Mouse (Mus musculus): ENCODE measurements around the gene Acot8. TPM values are rescaled to one million over a fixed set of nuclear protein-coding genes. Genes with fewer than 3 reads are reported as not detected.
A peak's percentile ranks its signal among the peaks of the same experiment; 100 is the strongest.

Gene Acot8
- polyA plus RNA-seq, 1 experiment from 2014 or later: 19.6 TPM

GRCm38 (mm10) chr2:164831029-164831428 is 26.3 kb upstream of the Acot8 start:
- Histone ChIP-seq H3K27me3 (ENCODE audit: control insufficient read depth, insufficient read depth, low read depth, low read length) (no peaks in the 10 kb centered on the region), H3K9ac (ENCODE audit: low read depth, low read length) (no peak overlapping the region), H3K4me3 (ENCODE audit: low read depth, low read length) (no peak overlapping the region), H3K27ac (ENCODE audit: low read length) (no peak overlapping the region), H3K4me2 (ENCODE audit: low read length) (no peak overlapping the region), H3K9me3 (replicated peaks; ENCODE audit: control insufficient read depth, low read length, poor library complexity, severe bottlenecking) (no peaks in the 10 kb centered on the region), H3K4me1 (ENCODE audit: control insufficient read depth, insufficient read depth, low read length) (peaks cover 13% of the 10 kb centered on the region), H3K36me3 (ENCODE audit: control insufficient read depth, insufficient read depth, low read length) (peaks cover 9% of the 10 kb centered on the region; the same call in 1 of the 2 replicates)
- 86% methylated on average over 10 of the region's 10 CpGs for WGBS
- no peak for ATAC-seq

GRCm38 (mm10) chr2:164829090-164829489 is 24.4 kb upstream of the Acot8 start:
- Histone ChIP-seq H3K4me1 (ENCODE audit: control insufficient read depth, insufficient read depth, low read length) (peaks cover 4% of the 10 kb centered on the region), H3K27ac (ENCODE audit: low read length) (no peak overlapping the region), H3K4me3 (ENCODE audit: low read depth, low read length) (no peak overlapping the region), H3K27me3 (ENCODE audit: control insufficient read depth, insufficient read depth, low read depth, low read length) (no peaks in the 10 kb centered on the region), H3K36me3 (ENCODE audit: control insufficient read depth, insufficient read depth, low read length) (peaks cover 23% of the 10 kb centered on the region), H3K9me3 (replicated peaks; ENCODE audit: control insufficient read depth, low read length, poor library complexity, severe bottlenecking) (no peaks in the 10 kb centered on the region), H3K9ac (ENCODE audit: low read depth, low read length) (no peak overlapping the region), H3K4me2 (ENCODE audit: low read length) (no peak overlapping the region)
- 100% methylated on average over 1 of the region's 1 CpGs for WGBS
- ATAC-seq: no peak

GRCm38 (mm10) chr2:164828437-164828836 is 23.8 kb upstream of the Acot8 start, which contains the start of gene Spata25:
Spata25 (minus strand) TSS chr2:164828537.
- no peak within 1 kb of the TSS for H3K27ac ChIP-seq (ENCODE audit: low read length)
- H3K4me1 ChIP-seq (ENCODE audit: control insufficient read depth, insufficient read depth, low read length): peaks cover 8% of the 10 kb centered on the region
- H3K9me3 ChIP-seq (replicated peaks; ENCODE audit: control insufficient read depth, low read length, poor library complexity, severe bottlenecking): no peaks in the 10 kb centered on the region
- H3K36me3 ChIP-seq (ENCODE audit: control insufficient read depth, insufficient read depth, low read length): peaks cover 23% of the 10 kb centered on the region
- 84% methylated on average over 6 of the region's 6 CpGs for WGBS
- H3K4me3 ChIP-seq (ENCODE audit: low read depth, low read length): no peak within 1 kb of the TSS
- no peak for ATAC-seq
- no peak within 1 kb of the TSS for H3K4me2 ChIP-seq (ENCODE audit: low read length)
- H3K9ac ChIP-seq (ENCODE audit: low read depth, low read length): no peak within 1 kb of the TSS
- H3K27me3 ChIP-seq (ENCODE audit: control insufficient read depth, insufficient read depth, low read depth, low read length): no peaks in the 10 kb centered on the region

- WGBS: 94% methylated on average over 16 of the region's 16 CpGs
- Histone ChIP-seq H3K36me3 (ENCODE audit: control insufficient read depth, insufficient read depth, low read length) (peaks cover 23% of the 10 kb centered on the region), H3K4me2 (ENCODE audit: low read length) (no peak overlapping the region), H3K4me3 (ENCODE audit: low read depth, low read length) (no peak overlapping the region), H3K4me1 (ENCODE audit: control insufficient read depth, insufficient read depth, low read length) (peaks cover 10% of the 10 kb centered on the region), H3K9me3 (replicated peaks; ENCODE audit: control insufficient read depth, low read length, poor library complexity, severe bottlenecking) (no peaks in the 10 kb centered on the region), H3K27ac (ENCODE audit: low read length) (no peak overlapping the region), H3K9ac (ENCODE audit: low read depth, low read length) (no peak overlapping the region), H3K27me3 (ENCODE audit: control insufficient read depth, insufficient read depth, low read depth, low read length) (no peaks in the 10 kb centered on the region)
- no peak for ATAC-seq
These were observed 22.6 kb upstream of the Acot8 start for GRCm38 (mm10) chr2:164827146-164827850.

- Histone ChIP-seq H3K36me3 (ENCODE audit: control insufficient read depth, insufficient read depth, low read length) (peaks cover 32% of the 10 kb centered on the region), H3K9me3 (replicated peaks; ENCODE audit: control insufficient read depth, low read length, poor library complexity, severe bottlenecking) (no peaks in the 10 kb centered on the region)
- WGBS: 94% methylated on average over 17 of the region's 17 CpGs
These were observed 20.8 kb upstream of the Acot8 start for GRCm38 (mm10) chr2:164825521-164825920.

GRCm38 (mm10) chr2:164823969-164824368 is 19.3 kb upstream of the Acot8 start:
- Histone ChIP-seq H3K36me3 (ENCODE audit: control insufficient read depth, insufficient read depth, low read length) (peaks cover 32% of the 10 kb centered on the region), H3K4me1 (ENCODE audit: control insufficient read depth, insufficient read depth, low read length) (peaks cover 14% of the 10 kb centered on the region), H3K27me3 (ENCODE audit: control insufficient read depth, insufficient read depth, low read depth, low read length) (no peaks in the 10 kb centered on the region), H3K4me2 (ENCODE audit: low read length) (peak overlapping the region; percentile 61; the same call in 1 of the 2 replicates), H3K4me3 (ENCODE audit: low read depth, low read length) (no peak overlapping the region), H3K9ac (ENCODE audit: low read depth, low read length) (no peak overlapping the region; the same call in 1 of the 2 replicates), H3K9me3 (replicated peaks; ENCODE audit: control insufficient read depth, low read length, poor library complexity, severe bottlenecking) (no peaks in the 10 kb centered on the region), H3K27ac (ENCODE audit: low read length) (no peak overlapping the region)
- WGBS: 90% methylated on average over 4 of the region's 4 CpGs
- no peak for ATAC-seq

More at GRCm38 (mm10) chr2:164825521-164825920, 20.8 kb upstream of the Acot8 start:
- no peak overlapping the region for H3K27ac ChIP-seq (ENCODE audit: low read length)
- H3K27me3 ChIP-seq (ENCODE audit: control insufficient read depth, insufficient read depth, low read depth, low read length): no peaks in the 10 kb centered on the region
- no peak overlapping the region for H3K4me3 ChIP-seq (ENCODE audit: low read depth, low read length)
- no peak overlapping the region for H3K9ac ChIP-seq (ENCODE audit: low read depth, low read length)
- no peak overlapping the region for H3K4me2 ChIP-seq (ENCODE audit: low read length)
- peaks cover 14% of the 10 kb centered on the region for H3K4me1 ChIP-seq (ENCODE audit: control insufficient read depth, insufficient read depth, low read length)
- ATAC-seq: no peak

- no peaks in the 10 kb centered on the region for H3K27me3 ChIP-seq (ENCODE audit: control insufficient read depth, insufficient read depth, low read depth, low read length)
- peaks cover 32% of the 10 kb centered on the region for H3K36me3 ChIP-seq (ENCODE audit: control insufficient read depth, insufficient read depth, low read length)
- peak; percentile 83 for ATAC-seq
- H3K9me3 ChIP-seq (replicated peaks; ENCODE audit: control insufficient read depth, low read length, poor library complexity, severe bottlenecking): no peaks in the 10 kb centered on the region
- peak overlapping the region; percentile 61 for H3K4me2 ChIP-seq (ENCODE audit: low read length)
- H3K4me3 ChIP-seq (ENCODE audit: low read depth, low read length): peak overlapping the region; percentile 69
- WGBS: 1% methylated on average over 10 of the region's 10 CpGs
- H3K4me1 ChIP-seq (ENCODE audit: control insufficient read depth, insufficient read depth, low read length): peaks cover 14% of the 10 kb centered on the region
- peak overlapping the region; percentile 95 for H3K27ac ChIP-seq (ENCODE audit: low read length)
- peak overlapping the region; percentile 87 for H3K9ac ChIP-seq (ENCODE audit: low read depth, low read length)
These were observed 18.5 kb upstream of the Acot8 start for GRCm38 (mm10) chr2:164823181-164823585.

DNA sequence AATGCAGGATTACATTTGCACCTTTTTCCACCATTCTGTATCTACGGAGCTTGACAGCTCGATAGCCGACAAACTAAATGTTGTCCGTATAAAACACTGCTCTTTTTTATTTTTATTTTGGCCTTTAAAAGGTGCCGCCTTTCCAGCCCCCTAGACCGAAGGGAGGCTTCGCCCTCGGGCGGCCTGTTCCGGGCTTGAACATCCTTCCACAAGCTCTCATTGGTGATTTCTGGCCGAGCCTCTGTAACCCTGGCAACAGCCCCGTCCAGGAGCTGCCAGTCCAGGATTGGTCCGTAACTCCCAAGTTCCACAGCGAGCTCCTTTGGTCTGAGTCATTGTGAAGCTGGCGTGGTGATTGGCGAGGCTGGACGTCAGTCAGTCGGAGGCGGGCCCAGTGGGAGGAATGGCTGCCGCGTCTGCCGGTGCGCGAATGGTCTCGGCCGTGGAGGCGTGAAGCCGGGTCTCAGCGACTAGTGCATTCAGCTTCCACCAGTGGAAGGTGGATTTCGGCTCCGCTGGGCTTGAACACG is 18.0 kb upstream of the Acot8 start, which contains the start of gene Zswim1:
Gene Zswim1, plus strand, starts transcription at position 51 of the 530 bp plus-strand sequence.
- Histone ChIP-seq H3K9me3 (replicated peaks; ENCODE audit: control insufficient read depth, low read length, poor library complexity, severe bottlenecking) (no peaks in the 10 kb centered on the region), H3K4me1 (ENCODE audit: control insufficient read depth, insufficient read depth, low read length) (peaks cover 14% of the 10 kb centered on the region), H3K4me2 (ENCODE audit: low read length) (peak within 1 kb of the TSS; percentile 61), H3K4me3 (ENCODE audit: low read depth, low read length) (peak within 1 kb of the TSS; percentile 69), H3K36me3 (ENCODE audit: control insufficient read depth, insufficient read depth, low read length) (peaks cover 30% of the 10 kb centered on the region), H3K9ac (ENCODE audit: low read depth, low read length) (peak within 1 kb of the TSS; percentile 87), H3K27ac (ENCODE audit: low read length) (peak within 1 kb of the TSS; percentile 95), H3K27me3 (ENCODE audit: control insufficient read depth, insufficient read depth, low read depth, low read length) (no peaks in the 10 kb centered on the region)
- WGBS: 1% methylated on average over 32 of the region's 32 CpGs
- ATAC-seq: peak; percentile 99

DNA sequence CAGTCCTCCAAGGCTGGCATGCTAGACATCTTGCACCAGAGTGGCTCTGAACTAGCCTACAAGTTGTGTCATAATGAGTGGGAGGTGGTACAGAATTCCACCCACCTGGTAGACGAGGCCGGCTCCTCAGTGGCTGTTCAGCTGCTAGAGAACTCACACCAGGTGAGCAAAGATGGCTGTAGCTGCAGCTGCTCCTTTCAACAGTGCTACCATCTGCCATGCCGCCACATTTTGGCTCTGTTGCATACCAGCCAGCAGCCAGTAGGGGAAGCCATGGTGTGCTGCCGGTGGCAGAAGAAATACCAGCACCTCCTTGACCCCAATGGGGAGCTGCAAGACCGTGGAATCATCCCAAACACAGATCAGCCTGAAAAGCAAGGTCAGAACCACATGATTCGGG is 16.4 kb upstream of the Acot8 start:
- Histone ChIP-seq H3K4me1 (ENCODE audit: control insufficient read depth, insufficient read depth, low read length) (peaks cover 14% of the 10 kb centered on the region), H3K4me3 (ENCODE audit: low read depth, low read length) (no peak overlapping the region), H3K9me3 (replicated peaks; ENCODE audit: control insufficient read depth, low read length, poor library complexity, severe bottlenecking) (no peaks in the 10 kb centered on the region), H3K36me3 (ENCODE audit: control insufficient read depth, insufficient read depth, low read length) (peaks cover 23% of the 10 kb centered on the region), H3K4me2 (ENCODE audit: low read length) (no peak overlapping the region), H3K27ac (ENCODE audit: low read length) (no peak overlapping the region), H3K27me3 (ENCODE audit: control insufficient read depth, insufficient read depth, low read depth, low read length) (no peaks in the 10 kb centered on the region), H3K9ac (ENCODE audit: low read depth, low read length) (no peak overlapping the region)
- ATAC-seq: no peak
- WGBS: 83% methylated on average over 6 of the region's 6 CpGs
